Mouse (Mus musculus) liver, adult 2 months (tissue): ENCODE data around the gene Slc26a11. TPM values are rescaled to one million over a fixed set of nuclear protein-coding genes. Genes with fewer than 3 reads are reported as not detected.
A peak's percentile ranks its signal among the peaks of the same experiment; 100 is the strongest.

Source experiments
- DNase-seq: peaks from one replicate; pipeline ENCODE4 v3.0.0-alpha.2; 2011; ENCODE audit warnings: low read depth, low spot score; ENCODE audit errors: extremely low read depth
- H3K27ac ChIP-seq: fragments of 200-500 bp; replicated peaks from 2 replicates; pipeline ENCODE4 v1.5.1; 2012; ENCODE audit warnings: low read depth, mild to moderate bottlenecking, control low read depth, inconsistent platforms, low read length; ENCODE audit not compliant: insufficient read depth
- H3K27me3 ChIP-seq: fragments of 200-500 bp; 2 replicates; pipeline ENCODE4 v1.6.1; 2012; ENCODE audit warnings: mild to moderate bottlenecking, moderate library complexity, low read length, inconsistent platforms; ENCODE audit not compliant: control insufficient read depth, insufficient read depth
- H3K36me3 ChIP-seq: fragments of 200-500 bp; 2 replicates; pipeline ENCODE4 v1.6.1; 2012; ENCODE audit warnings: low read length, inconsistent platforms; ENCODE audit not compliant: control insufficient read depth, insufficient read depth
- H3K4me1 ChIP-seq: fragments of 200-500 bp; 2 replicates; pipeline ENCODE4 v1.6.1; 2011; ENCODE audit warnings: low read length; ENCODE audit not compliant: control insufficient read depth, insufficient read depth
- H3K4me3 ChIP-seq: fragments of 200-500 bp; 2 replicates; pipeline ENCODE4 v1.5.1; 2011; ENCODE audit warnings: low read depth, mild to moderate bottlenecking, control low read depth, low read length, moderate library complexity; ENCODE audit not compliant: insufficient read depth
- H3K79me2 ChIP-seq: fragments of 200-500 bp; 2 replicates; pipeline ENCODE4 v1.6.1; 2012; ENCODE audit warnings: inconsistent platforms, mild to moderate bottlenecking, low read length, moderate library complexity; ENCODE audit not compliant: control insufficient read depth, insufficient read depth
- H3K9ac ChIP-seq: fragments of 200-500 bp; 2 replicates; pipeline ENCODE4 v1.6.1; 2012; ENCODE audit warnings: low read depth, mild to moderate bottlenecking, control low read depth, inconsistent platforms, low read length
- CTCF ChIP-seq: fragments of 200-500 bp; IDR thresholded peaks from 2 replicates; pipeline ENCODE4 v1.5.1; 2011; ENCODE audit warnings: low read depth, low read length, control low read depth
- POLR2A ChIP-seq: fragments of 200-500 bp; IDR thresholded peaks from 2 replicates; pipeline ENCODE4 v1.6.1; 2011; ENCODE audit warnings: low read length, control low read depth; ENCODE audit not compliant: insufficient read depth; ENCODE audit errors: extremely low read depth
- WGBS: fragments of 180-500 bp; shearing (Covaris S2); methylation state at CpG from one replicate; pipeline ENCODE4 v1.1.7; 2018; 5-methylcytosine and 5-hydroxymethylcytosine counted together
- polyA plus RNA-seq: library from polyadenylated mRNA; depleted of rRNA; stranded (reverse); fragments of >200 nt; gene quantifications from 2 replicates; pipeline ENCODE4 v1.2.3, GENCODE M21; 2012
- total RNA-seq: library from RNA; depleted of rRNA; stranded (reverse); fragments of >200 nt; gene quantifications from 2 replicates; pipeline ENCODE4 v1.2.3, GENCODE M21; 2014

Slc26a11 gene
- total and polyA plus RNA-seq, 2 experiments: 2.5 to 7.5 TPM

GRCm38 (mm10) chr11:119392001-119392614, 36.8 kb downstream of the Slc26a11 start:
- DNase-seq: peak; percentile 65
- WGBS: 7% methylated on average over 12 of the region's 12 CpGs
- Histone ChIP-seq H3K79me2 (peaks cover 17% of the 10 kb centered on the region; the same call in 1 of the 2 replicates), H3K4me1 (peaks cover 29% of the 10 kb centered on the region), H3K9ac (peak overlapping the region; percentile 44), H3K27ac (peak overlapping the region; percentile 98), H3K27me3 (no peaks in the 10 kb centered on the region), H3K36me3 (no peaks in the 10 kb centered on the region; the same call in 1 of the 2 replicates), H3K4me3 (peak overlapping the region; percentile 28)
- no peak for TF ChIP-seq CTCF
- 0 out of 2 replicates have a peak, but pooled peaks have one; percentile 49 for TF ChIP-seq POLR2A

GRCm38 (mm10) chr11:119392800-119393482, 37.6 kb downstream of the Slc26a11 start, which contains the start of gene Rnf213:
Rnf213 (plus strand) TSS chr11:119393100.
- peaks cover 18% of the 10 kb centered on the region; the same call in 1 of the 2 replicates for H3K79me2 ChIP-seq
- peak within 1 kb of the TSS; percentile 63 for H3K4me3 ChIP-seq
- H3K27me3 ChIP-seq: no peaks in the 10 kb centered on the region
- H3K4me1 ChIP-seq: peaks cover 29% of the 10 kb centered on the region
- under 1% methylated on average over 19 of the region's 19 CpGs for WGBS
- DNase-seq: peak; percentile 63
- H3K9ac ChIP-seq: peak within 1 kb of the TSS; percentile 75
- TF ChIP-seq POLR2A: peak; percentile 69
- peak; percentile 39 for TF ChIP-seq CTCF
- H3K27ac ChIP-seq: peak within 1 kb of the TSS; percentile 98
- peaks cover 2% of the 10 kb centered on the region; the same call in 1 of the 2 replicates for H3K36me3 ChIP-seq

- WGBS: 12% methylated on average over 7 of the region's 7 CpGs
- H3K4me1 ChIP-seq: peaks cover 29% of the 10 kb centered on the region
Measured at GRCm38 (mm10) chr11:119393483-119393804, 38.1 kb downstream of the Slc26a11 start.

GRCm38 (mm10) chr11:119394210-119394609, 38.9 kb downstream of the Slc26a11 start:
- 26% methylated on average over 6 of the region's 6 CpGs for WGBS
- no peak overlapping the region for H3K27ac ChIP-seq
- H3K4me1 ChIP-seq: peaks cover 29% of the 10 kb centered on the region
- TF ChIP-seq POLR2A: no peak
- TF ChIP-seq CTCF: no peak
- H3K27me3 ChIP-seq: no peaks in the 10 kb centered on the region
- peak overlapping the region; percentile 54 for H3K9ac ChIP-seq
- peak overlapping the region; percentile 54 for H3K4me3 ChIP-seq
- DNase-seq: peak; percentile 29
- peaks cover 25% of the 10 kb centered on the region; the same call in 1 of the 2 replicates for H3K79me2 ChIP-seq
- peaks cover 2% of the 10 kb centered on the region; the same call in 1 of the 2 replicates for H3K36me3 ChIP-seq

More at GRCm38 (mm10) chr11:119393483-119393804, 38.1 kb downstream of the Slc26a11 start:
- Histone ChIP-seq H3K79me2 (peaks cover 22% of the 10 kb centered on the region; the same call in 1 of the 2 replicates), H3K4me3 (peak overlapping the region; percentile 63), H3K27ac (peak overlapping the region; percentile 71), H3K36me3 (peaks cover 2% of the 10 kb centered on the region; the same call in 1 of the 2 replicates), H3K27me3 (no peaks in the 10 kb centered on the region), H3K9ac (peak overlapping the region; percentile 75)
- TF ChIP-seq POLR2A (no peak), CTCF (no peak)
- no peak for DNase-seq

- DNase-seq: no peak
- H3K36me3 ChIP-seq: peaks cover 6% of the 10 kb centered on the region; the same call in 1 of the 2 replicates
- H3K27ac ChIP-seq: no peak overlapping the region
- 64% methylated on average over 7 of the region's 7 CpGs for WGBS
- peaks cover 25% of the 10 kb centered on the region for H3K4me1 ChIP-seq
- no peak overlapping the region for H3K4me3 ChIP-seq
- H3K27me3 ChIP-seq: no peaks in the 10 kb centered on the region
- TF ChIP-seq CTCF (no peak), POLR2A (no peak)
- peaks cover 25% of the 10 kb centered on the region; the same call in 1 of the 2 replicates for H3K79me2 ChIP-seq
- peak overlapping the region; percentile 30 for H3K9ac ChIP-seq
Measured at GRCm38 (mm10) chr11:119395394-119395793, 40.0 kb downstream of the Slc26a11 start.
